Mouse (Mus musculus): ENCODE measurements around the gene Ctdnep1. TPM values are rescaled to one million over a fixed set of nuclear protein-coding genes. Genes with fewer than 3 reads are reported as not detected.

Ctdnep1 gene
- polyA plus RNA-seq, 1 experiment from 2014 or later = 25.3 TPM

DNA sequence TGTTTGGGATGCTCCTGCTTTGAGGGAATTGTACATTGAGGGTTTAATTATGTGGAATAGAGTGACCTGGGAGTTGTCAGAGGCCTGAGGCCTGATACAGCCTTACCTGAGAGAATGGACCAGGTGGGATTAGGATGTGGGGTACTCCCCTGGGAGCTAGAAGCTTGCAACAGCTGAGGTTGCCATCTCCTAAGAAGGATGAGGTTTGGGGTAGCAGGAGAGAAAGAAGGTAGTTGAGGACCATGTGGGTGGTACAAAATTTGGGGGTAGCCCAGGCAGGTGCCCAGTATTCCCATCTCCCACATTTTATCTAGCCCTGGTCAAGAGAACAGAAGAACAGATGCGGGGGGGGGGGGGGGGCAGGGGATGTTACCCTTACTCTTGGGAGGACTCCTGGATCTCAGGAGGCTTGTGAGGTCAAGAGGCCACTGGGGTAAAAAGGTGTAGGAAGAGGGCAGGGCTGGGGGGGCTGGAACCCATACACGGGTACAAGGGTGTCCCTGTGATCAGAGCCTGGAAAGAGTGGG is 38.6 kb downstream of the Ctdnep1 start:
- DNase-seq (ENCODE audit: low spot score) = no peak
- no peaks in the 10 kb centered on the region for H3K9me3 ChIP-seq
- H3K27ac ChIP-seq (replicated peaks) = peak overlapping the region; percentile 97
- peak overlapping the region; percentile 86 for H3K4me3 ChIP-seq
- peaks cover 93% of the 10 kb centered on the region for H3K4me1 ChIP-seq
- no peaks in the 10 kb centered on the region for H3K36me3 ChIP-seq (replicated peaks)
- no peaks in the 10 kb centered on the region for H3K27me3 ChIP-seq (replicated peaks; ENCODE audit: low read depth, poor library complexity, severe bottlenecking)
- WGBS = 18% methylated on average over 2 of the region's 2 CpGs

DNA sequence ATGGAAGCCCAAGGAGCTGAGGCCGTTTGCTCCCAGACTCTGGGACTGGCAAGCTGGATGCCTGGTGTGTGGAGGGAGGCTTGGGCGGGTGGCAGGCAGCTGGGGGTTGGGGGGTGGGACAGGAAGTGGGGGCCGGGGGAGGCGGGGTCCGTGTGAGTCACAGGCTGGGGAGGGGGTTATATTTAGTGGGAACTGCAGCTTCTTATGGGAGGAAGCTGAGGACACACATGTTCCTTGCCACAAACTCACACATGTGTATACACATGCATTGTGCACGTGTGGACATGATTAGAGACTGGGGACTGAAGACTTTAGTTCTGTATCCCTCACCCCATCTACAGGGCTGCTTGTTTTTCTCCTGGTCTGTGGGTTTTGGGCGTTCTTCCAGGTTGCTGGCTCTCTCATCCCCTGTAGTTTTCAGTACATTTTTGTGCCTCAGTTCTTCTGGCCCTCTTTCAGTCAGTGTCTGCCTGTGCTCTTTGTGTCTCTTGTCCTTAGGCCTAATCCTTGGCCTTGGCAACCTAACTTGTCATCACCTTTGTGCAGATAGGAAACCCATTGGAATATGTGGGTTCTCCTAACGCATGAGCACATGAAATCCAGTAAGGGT is 39.2 kb downstream of the Ctdnep1 start:
- DNase-seq (ENCODE audit: low spot score) = peak; percentile 51
- 18% methylated on average over 8 of the region's 8 CpGs for WGBS
- H3K4me3 ChIP-seq = peak overlapping the region; percentile 86
- H3K4me1 ChIP-seq = peaks cover 93% of the 10 kb centered on the region
- H3K27me3 ChIP-seq (replicated peaks; ENCODE audit: low read depth, poor library complexity, severe bottlenecking) = no peaks in the 10 kb centered on the region
- H3K36me3 ChIP-seq (replicated peaks) = no peaks in the 10 kb centered on the region
- no peaks in the 10 kb centered on the region for H3K9me3 ChIP-seq
- H3K27ac ChIP-seq (replicated peaks) = peak overlapping the region; percentile 97

DNA sequence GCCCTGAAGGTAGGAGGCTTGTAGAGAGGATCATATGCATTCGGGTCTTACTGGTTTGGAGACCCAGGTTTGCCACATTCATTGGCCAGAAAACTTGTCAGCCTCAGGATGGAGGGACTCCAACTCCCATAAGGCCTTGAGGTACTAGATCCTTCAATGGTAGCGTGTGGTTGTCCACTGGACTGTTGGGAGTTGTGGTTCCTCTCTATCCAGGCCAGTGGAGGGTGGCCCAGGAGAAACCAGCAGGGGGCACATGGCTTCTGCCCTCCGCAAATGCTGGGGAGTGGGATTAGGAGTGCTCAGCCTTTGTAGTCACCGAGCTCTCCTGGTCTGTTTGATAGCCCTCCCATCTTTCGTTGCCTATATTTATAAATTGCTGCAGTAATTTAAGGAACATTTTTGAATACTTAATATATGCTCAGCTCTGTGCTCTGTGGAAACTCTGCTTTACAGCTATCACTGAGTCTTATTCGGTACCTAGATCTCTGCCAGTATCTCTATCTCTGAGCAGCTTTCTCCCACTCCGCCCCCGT is 39.8 kb downstream of the Ctdnep1 start:
- DNase-seq (ENCODE audit: low spot score) = peak; percentile 86
- under 1% methylated on average over 8 of the region's 8 CpGs for WGBS
- no peaks in the 10 kb centered on the region for H3K36me3 ChIP-seq (replicated peaks)
- peak overlapping the region; percentile 86 for H3K4me3 ChIP-seq
- H3K4me1 ChIP-seq = peaks cover 92% of the 10 kb centered on the region
- H3K9me3 ChIP-seq = no peaks in the 10 kb centered on the region
- no peaks in the 10 kb centered on the region for H3K27me3 ChIP-seq (replicated peaks; ENCODE audit: low read depth, poor library complexity, severe bottlenecking)
- peak overlapping the region; percentile 97 for H3K27ac ChIP-seq (replicated peaks)

DNA sequence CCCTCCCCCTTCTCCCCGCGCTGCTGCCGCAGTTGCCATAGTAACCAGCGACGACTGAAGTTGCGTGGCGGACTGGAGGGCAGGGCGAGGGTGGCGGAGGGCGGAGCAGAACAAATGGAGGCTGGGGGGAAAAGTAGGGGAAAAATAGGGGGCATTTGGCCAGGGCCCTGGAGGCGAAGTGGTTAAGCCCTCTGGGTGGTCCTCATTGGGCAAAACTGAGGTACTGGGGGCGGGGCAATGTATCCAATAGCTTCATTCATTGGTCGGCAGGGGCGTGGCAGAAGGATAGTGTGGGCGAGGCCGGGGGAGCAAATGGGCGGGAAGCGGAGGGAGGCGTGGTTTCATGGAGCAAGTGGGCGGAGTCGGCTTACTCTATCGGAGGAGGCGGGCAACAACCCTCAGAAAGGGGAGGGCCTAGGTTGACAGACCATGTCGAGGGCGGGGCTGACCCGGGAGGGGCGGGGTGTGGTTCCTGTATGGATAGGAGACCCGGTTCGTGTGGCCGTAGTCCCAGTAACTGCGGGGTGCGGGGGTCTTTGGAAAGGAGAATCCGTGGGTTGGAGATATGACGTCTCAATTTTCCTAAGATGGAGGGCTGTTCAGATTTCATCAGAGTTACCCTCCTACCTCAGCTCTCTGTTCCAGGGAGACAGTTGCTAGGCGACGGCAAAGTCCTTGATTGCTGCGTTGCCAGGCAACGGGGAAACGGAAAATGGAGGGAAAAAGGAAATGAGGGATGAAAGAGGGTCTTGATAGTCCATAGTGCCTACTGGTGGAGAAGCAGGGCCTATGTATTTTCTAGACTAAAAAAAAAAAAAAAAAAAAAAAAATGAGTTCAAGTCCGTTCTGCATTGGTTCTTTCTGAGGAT is 40.5 kb downstream of the Ctdnep1 start:
- peak overlapping the region; percentile 97 for H3K27ac ChIP-seq (replicated peaks)
- peak; percentile 99 for DNase-seq (ENCODE audit: low spot score)
- peak overlapping the region; percentile 86 for H3K4me3 ChIP-seq
- WGBS = 2% methylated on average over 40 of the region's 40 CpGs
- no peaks in the 10 kb centered on the region for H3K9me3 ChIP-seq
- H3K27me3 ChIP-seq (replicated peaks; ENCODE audit: low read depth, poor library complexity, severe bottlenecking) = no peaks in the 10 kb centered on the region
- H3K36me3 ChIP-seq (replicated peaks) = no peaks in the 10 kb centered on the region
- H3K4me1 ChIP-seq = peaks cover 98% of the 10 kb centered on the region

DNA sequence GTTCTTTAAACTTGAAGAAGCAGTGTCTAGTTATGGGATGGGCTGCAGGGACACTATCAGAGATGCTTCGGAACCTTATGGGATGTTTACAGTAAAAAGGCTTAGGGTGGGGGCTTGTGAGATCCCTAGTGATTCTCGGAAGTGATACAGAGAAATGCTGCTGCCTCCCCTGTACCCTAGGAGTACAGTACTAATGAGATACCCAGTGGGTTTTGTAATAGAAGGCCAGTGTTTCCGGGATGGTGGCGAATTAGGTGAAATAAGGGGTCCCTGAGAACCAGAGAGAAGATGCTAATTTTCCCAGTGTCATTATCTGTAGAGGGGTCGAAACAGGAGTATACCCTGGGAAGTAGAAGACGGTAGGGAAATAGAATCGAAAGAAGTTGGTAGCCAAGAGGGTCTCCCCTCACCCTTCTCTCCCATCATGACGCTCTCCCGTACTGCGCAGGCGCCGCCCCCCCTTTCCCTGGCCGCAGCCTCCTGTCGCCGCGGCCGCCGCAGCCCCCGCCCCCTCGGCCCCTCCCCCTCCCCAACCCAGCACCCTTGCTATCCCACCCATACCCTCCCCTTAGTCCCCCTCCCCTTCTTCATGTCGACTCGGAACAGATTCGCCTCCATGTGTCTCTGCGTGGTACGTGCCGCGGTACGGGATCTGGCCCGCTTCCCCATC is 42.7 kb downstream of the Ctdnep1 start:
- no peaks in the 10 kb centered on the region for H3K9me3 ChIP-seq
- no peaks in the 10 kb centered on the region for H3K27me3 ChIP-seq (replicated peaks; ENCODE audit: low read depth, poor library complexity, severe bottlenecking)
- H3K36me3 ChIP-seq (replicated peaks) = no peaks in the 10 kb centered on the region
- WGBS = 5% methylated on average over 27 of the region's 29 CpGs
- peak overlapping the region; percentile 58 for H3K4me3 ChIP-seq
- H3K27ac ChIP-seq (replicated peaks) = peak overlapping the region; percentile 81
- peak; percentile 84 for DNase-seq (ENCODE audit: low spot score)
- peaks cover 98% of the 10 kb centered on the region for H3K4me1 ChIP-seq

DNA sequence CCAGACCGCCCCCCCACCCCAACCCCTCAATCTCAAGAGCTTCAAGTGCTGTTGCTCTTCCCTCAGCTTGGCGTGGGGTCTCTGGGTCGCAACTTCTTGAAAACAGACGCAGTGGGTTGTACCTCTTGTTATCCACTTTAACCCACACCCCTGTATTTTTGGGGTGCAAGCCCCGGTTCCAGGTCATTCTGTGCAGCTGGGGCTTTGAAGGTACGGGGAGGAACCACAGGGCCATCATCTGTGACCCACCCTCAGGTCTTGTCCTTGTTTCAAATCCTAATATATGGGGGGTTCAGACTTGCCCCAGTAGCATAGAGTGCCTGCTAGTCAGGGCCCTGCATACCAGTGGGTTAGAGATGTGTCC is 43.2 kb downstream of the Ctdnep1 start:
- no peaks in the 10 kb centered on the region for H3K36me3 ChIP-seq (replicated peaks)
- 13% methylated on average over 6 of the region's 6 CpGs for WGBS
- no peak for DNase-seq (ENCODE audit: low spot score)

DNA sequence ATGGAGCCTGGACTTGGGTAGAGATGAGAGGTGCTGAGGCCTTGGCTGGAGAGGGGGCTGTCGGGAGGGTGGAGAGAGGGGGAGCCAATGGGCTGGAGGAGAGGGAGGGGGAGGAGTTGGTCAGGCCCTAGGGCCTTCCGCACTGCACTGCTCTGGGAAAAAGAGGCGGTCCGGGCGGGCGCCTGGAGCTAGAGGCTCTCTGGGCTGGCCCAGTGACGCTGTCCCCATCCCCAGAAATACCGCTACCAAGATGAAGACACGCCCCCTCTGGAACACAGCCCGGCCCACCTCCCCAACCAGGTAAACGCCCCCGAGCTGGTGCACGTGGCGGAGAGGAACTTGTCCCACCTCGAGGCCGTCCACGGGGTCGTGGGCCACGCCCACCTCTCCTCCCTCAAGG is 45.7 kb downstream of the Ctdnep1 start:
- Histone ChIP-seq H3K27me3 (replicated peaks; ENCODE audit: low read depth, poor library complexity, severe bottlenecking) (no peaks in the 10 kb centered on the region), H3K9me3 (no peaks in the 10 kb centered on the region), H3K4me3 (peak overlapping the region; percentile 55), H3K27ac (replicated peaks) (peak overlapping the region; percentile 83), H3K36me3 (replicated peaks) (peaks cover 16% of the 10 kb centered on the region), H3K4me1 (peaks cover 91% of the 10 kb centered on the region)
- WGBS = under 1% methylated on average over 19 of the region's 19 CpGs
- DNase-seq (ENCODE audit: low spot score) = peak; percentile 83

More for the DNA sequence above, 43.2 kb downstream of the Ctdnep1 start:
- H3K27me3 ChIP-seq (replicated peaks; ENCODE audit: low read depth, poor library complexity, severe bottlenecking) = no peaks in the 10 kb centered on the region
- H3K27ac ChIP-seq (replicated peaks) = peak overlapping the region; percentile 81
- H3K4me1 ChIP-seq = peaks cover 98% of the 10 kb centered on the region
- no peaks in the 10 kb centered on the region for H3K9me3 ChIP-seq
- H3K4me3 ChIP-seq = peak overlapping the region; percentile 58

DNA sequence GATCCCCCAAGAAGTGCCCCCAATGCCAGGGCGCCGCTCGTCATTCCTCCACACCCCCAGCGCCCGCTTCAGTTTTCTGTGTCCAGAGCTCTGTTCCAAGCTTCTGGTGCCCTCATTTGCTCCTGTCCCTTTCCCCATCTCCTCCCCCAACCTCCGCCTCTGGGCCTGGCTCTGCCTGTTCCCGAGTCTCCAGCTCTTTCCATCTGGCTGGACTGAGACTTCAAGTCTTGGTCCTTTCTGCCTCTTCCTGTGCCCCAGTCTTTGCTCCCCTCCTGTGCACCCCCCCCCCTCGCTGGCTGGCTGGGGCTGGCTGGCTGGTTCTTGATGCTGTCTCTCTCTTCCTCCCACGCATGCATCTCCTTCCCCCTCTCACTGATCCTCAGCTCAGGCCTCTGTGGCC is 46.4 kb downstream of the Ctdnep1 start:
- Histone ChIP-seq H3K36me3 (replicated peaks) (peaks cover 23% of the 10 kb centered on the region), H3K27me3 (replicated peaks; ENCODE audit: low read depth, poor library complexity, severe bottlenecking) (no peaks in the 10 kb centered on the region), H3K4me1 (peaks cover 84% of the 10 kb centered on the region), H3K4me3 (peak overlapping the region; percentile 55), H3K9me3 (no peaks in the 10 kb centered on the region), H3K27ac (replicated peaks) (peak overlapping the region; percentile 83)
- no peak for DNase-seq (ENCODE audit: low spot score)
- WGBS = 48% methylated on average over 9 of the region's 9 CpGs

DNA sequence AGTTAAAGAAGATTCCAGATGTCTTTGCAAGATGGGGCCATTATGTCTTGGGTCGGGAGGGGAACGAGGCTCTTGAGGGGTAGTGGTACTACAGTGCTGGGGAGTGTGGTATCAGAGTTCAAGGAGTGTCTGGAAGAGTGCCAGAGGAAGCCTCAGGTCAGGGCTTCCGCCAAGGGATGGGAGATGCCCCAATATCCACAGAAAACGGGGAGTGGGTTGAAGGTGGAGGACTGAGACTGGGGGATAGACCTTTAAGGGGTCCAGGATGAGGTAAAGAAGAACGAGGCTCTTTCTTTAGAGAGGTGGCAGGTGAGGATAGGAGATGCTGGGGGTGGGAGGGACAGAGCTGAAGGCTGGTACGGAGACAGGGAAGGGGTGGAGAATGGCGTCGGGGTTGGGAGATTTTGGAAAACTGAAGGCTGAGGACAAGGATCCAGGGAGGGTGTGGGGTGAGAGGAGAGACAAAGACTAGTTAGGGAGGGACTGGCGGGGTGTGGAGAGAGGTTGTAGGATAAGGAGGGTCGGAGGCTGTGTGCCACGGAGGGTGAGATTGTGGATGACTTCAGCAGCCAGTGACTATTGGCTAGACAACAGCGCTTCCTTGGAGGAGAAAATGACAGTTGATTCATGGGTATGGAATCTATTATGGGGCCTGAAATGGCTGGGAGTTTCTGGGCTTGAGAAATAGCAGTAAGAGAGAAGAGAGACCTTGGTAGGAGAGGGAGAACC is 47.6 kb downstream of the Ctdnep1 start:
- H3K9me3 ChIP-seq = no peaks in the 10 kb centered on the region
- peaks cover 72% of the 10 kb centered on the region for H3K4me1 ChIP-seq
- H3K27me3 ChIP-seq (replicated peaks; ENCODE audit: low read depth, poor library complexity, severe bottlenecking) = no peaks in the 10 kb centered on the region
- WGBS = 26% methylated on average over 12 of the region's 12 CpGs
- H3K4me3 ChIP-seq = peak overlapping the region; percentile 55
- peaks cover 34% of the 10 kb centered on the region for H3K36me3 ChIP-seq (replicated peaks)
- peak overlapping the region; percentile 83 for H3K27ac ChIP-seq (replicated peaks)
- no peak for DNase-seq (ENCODE audit: low spot score)

DNA sequence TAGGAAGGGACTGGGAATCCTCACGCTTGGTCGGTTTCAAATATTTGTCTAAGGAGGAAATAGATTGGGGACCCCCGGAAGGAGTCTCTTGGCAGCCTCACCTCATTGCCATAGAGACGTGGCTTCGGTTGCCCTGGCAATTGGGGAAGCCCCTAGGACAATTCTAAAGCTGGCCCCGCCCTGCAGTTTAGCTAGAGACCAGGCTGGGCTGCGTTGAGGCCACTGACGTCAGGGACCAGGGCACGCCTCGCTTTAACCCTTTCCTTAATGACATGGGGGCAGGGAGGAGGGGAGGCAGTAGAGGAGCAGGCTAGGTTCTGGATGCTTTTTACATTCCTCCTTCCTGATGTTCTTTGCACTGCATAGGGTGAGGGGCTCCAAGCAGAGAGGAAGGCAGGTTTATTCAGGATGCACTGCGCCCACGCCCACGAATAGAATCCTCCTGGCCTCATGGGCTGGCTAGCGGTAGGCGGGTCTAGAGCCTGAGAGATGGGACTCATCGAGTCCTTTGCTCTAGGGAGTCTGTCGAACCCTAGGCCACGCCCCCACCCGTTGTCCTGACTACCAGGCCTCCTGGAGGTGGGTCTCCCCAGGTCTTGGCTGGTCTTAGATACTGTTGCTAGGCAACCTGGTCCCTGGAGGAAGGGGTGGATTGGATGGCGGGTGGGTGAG is 48.3 kb downstream of the Ctdnep1 start:
- peaks cover 65% of the 10 kb centered on the region for H3K4me1 ChIP-seq
- under 1% methylated on average over 20 of the region's 20 CpGs for WGBS

DNA sequence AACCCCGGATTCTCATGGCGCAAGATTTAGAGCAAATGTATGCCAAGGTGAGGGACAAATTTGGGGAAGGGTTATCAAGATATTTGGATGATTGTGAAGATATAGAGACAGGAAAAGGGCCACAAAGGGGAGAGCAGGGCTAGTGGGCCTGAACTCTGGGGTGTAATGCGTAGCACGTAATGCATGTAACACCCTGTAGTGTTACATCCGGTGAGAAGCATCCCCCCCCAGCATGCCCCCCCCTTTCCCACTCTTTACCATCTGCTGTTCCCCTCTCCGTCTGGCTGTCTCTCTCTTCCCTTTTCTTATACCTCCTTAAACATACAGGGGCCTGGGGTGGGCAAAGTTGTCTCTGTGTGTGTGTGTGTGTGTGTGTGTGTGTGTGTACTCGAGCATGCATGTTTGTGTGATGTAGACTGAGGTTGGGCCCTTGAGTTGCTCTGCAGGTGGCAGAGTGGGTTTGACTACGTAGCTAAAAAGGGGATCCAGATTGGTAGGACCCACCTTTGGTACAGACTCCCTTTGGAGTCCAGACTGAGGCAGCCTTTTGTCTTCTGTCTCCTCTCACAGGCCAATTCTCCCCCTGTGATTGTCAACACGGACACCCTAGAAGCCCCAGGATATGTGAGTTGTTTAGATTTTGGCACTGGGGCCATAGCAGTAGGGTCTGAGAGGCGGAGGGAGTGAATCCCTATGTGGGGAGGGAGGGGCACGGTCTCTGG is 49.0 kb downstream of the Ctdnep1 start:
- no peak for DNase-seq (ENCODE audit: low spot score)
- Histone ChIP-seq H3K4me3 (peak overlapping the region; percentile 55), H3K27me3 (replicated peaks; ENCODE audit: low read depth, poor library complexity, severe bottlenecking) (no peaks in the 10 kb centered on the region), H3K4me1 (peaks cover 58% of the 10 kb centered on the region), H3K27ac (replicated peaks) (peak overlapping the region; percentile 83), H3K36me3 (replicated peaks) (peaks cover 47% of the 10 kb centered on the region), H3K9me3 (no peaks in the 10 kb centered on the region)
- 45% methylated on average over 11 of the region's 11 CpGs for WGBS

More for the DNA sequence above, 48.3 kb downstream of the Ctdnep1 start:
- DNase-seq (ENCODE audit: low spot score) = peak; percentile 98
- peak overlapping the region; percentile 55 for H3K4me3 ChIP-seq
- peak overlapping the region; percentile 83 for H3K27ac ChIP-seq (replicated peaks)
- H3K27me3 ChIP-seq (replicated peaks; ENCODE audit: low read depth, poor library complexity, severe bottlenecking) = no peaks in the 10 kb centered on the region
- no peaks in the 10 kb centered on the region for H3K9me3 ChIP-seq
- peaks cover 40% of the 10 kb centered on the region for H3K36me3 ChIP-seq (replicated peaks)
